Mouse (Mus musculus) CH12.LX (cell line): ENCODE data around the gene Lgr4. TPM values are rescaled to one million over a fixed set of nuclear protein-coding genes. Genes with fewer than 3 reads are reported as not detected.

Experiments
- DNase-seq: peaks from one replicate; pipeline ENCODE4 v3.0.0-alpha.2; 2013; ENCODE audit errors: extremely low read depth
- H3K27ac ChIP-seq: 2 replicates; pipeline ENCODE4 v1.5.1; 2012; ENCODE audit warnings: low read depth, mild to moderate bottlenecking, control low read depth, moderate library complexity; ENCODE audit not compliant: insufficient read depth
- H3K27me3 ChIP-seq: replicated peaks from 2 replicates; pipeline ENCODE3; 2012; ENCODE audit warnings: inconsistent platforms
- H3K36me3 ChIP-seq, 2 experiments: replicated peaks in 1 of 2; 2 replicates each; pipeline versions ENCODE3 to v1.6.1; 2012; ENCODE audit warnings: inconsistent platforms in 1 of 2, low read length in 1 of 2, mild to moderate bottlenecking in 1 of 2, mixed read lengths in 1 of 2, moderate library complexity in 1 of 2; ENCODE audit not compliant: control insufficient read depth in 1 of 2, insufficient read depth in 1 of 2
- H3K4me1 ChIP-seq, 2 experiments: 2 replicates each; pipeline ENCODE4 v1.6.1; 2012; ENCODE audit warnings: inconsistent platforms in 1 of 2, moderate library complexity in 1 of 2; ENCODE audit not compliant: insufficient read depth in 2 of 2, control insufficient read depth in 1 of 2
- H3K4me2 ChIP-seq: 2 replicates; pipeline ENCODE4 v1.6.1; 2012; ENCODE audit warnings: low read depth, mild to moderate bottlenecking, control low read depth; ENCODE audit not compliant: poor library complexity, insufficient read depth, severe bottlenecking
- H3K4me3 ChIP-seq, 3 experiments: fragments of 150-350 bp in 1 of 3; sonication (generic) in 1 of 3; replicated peaks in 1 of 3; 2 replicates each; pipeline versions ENCODE3 to v1.5.1; 2011 to 2012; ENCODE audit warnings: low read depth in 2 of 3, low read length in 2 of 3, mild to moderate bottlenecking in 2 of 3, moderate library complexity in 2 of 3, control low read depth in 1 of 3, improper control_type of control experiment in 1 of 3, inconsistent platforms in 1 of 3, mixed read lengths in 1 of 3; ENCODE audit not compliant: poor library complexity in 1 of 3
- H3K79me2 ChIP-seq: replicated peaks from 2 replicates; pipeline ENCODE4 v1.6.1; 2012; ENCODE audit warnings: mild to moderate bottlenecking, moderate library complexity; ENCODE audit not compliant: control insufficient read depth, poor library complexity, insufficient read depth, severe bottlenecking; ENCODE audit errors: extremely low read depth
- H3K9ac ChIP-seq: 2 replicates; pipeline ENCODE4 v1.6.1; 2012; ENCODE audit warnings: low read depth, mild to moderate bottlenecking, control low read depth, moderate library complexity; ENCODE audit not compliant: insufficient read depth
- H3K9me3 ChIP-seq: replicated peaks from 2 replicates; pipeline ENCODE3; 2012; ENCODE audit warnings: low read length, inconsistent platforms, mixed read lengths
- CTCF ChIP-seq, 2 experiments: IDR thresholded peaks in 1 of 2; conservative IDR thresholded peaks in 1 of 2; 2 replicates each; pipeline ENCODE4 v1.5.1; 2011 to 2012; ENCODE audit warnings: low read depth in 2 of 2, low read length in 2 of 2, improper control_type of control experiment in 1 of 2, inconsistent platforms in 1 of 2, mild to moderate bottlenecking in 1 of 2, moderate library complexity in 1 of 2
- ELF1 ChIP-seq: IDR thresholded peaks from 2 replicates; pipeline ENCODE4 v1.6.1; 2014; ENCODE audit warnings: low read depth, mild to moderate bottlenecking, inconsistent platforms, low read length, improper control_type of control experiment
- ETS1 ChIP-seq: conservative IDR thresholded peaks from 2 replicates; pipeline ENCODE4 v1.6.1; 2012; ENCODE audit warnings: low read depth, mild to moderate bottlenecking, inconsistent platforms, low read length, improper control_type of control experiment, moderate library complexity
- HCFC1 ChIP-seq: IDR thresholded peaks from 2 replicates; pipeline ENCODE4 v1.6.1; 2012; ENCODE audit warnings: low read depth, mild to moderate bottlenecking, inconsistent platforms, low read length, improper control_type of control experiment
- IRF4 ChIP-seq: IDR thresholded peaks from 2 replicates; pipeline ENCODE4 v1.6.1; 2014; ENCODE audit warnings: low read depth, mild to moderate bottlenecking, inconsistent platforms, low read length, improper control_type of control experiment
- JUN ChIP-seq: IDR thresholded peaks from 2 replicates; pipeline ENCODE4 v1.6.1; 2011; ENCODE audit warnings: low read depth, mild to moderate bottlenecking, low read length, improper control_type of control experiment, moderate library complexity; ENCODE audit not compliant: insufficient read depth
- MAFK ChIP-seq: IDR thresholded peaks from 2 replicates; pipeline ENCODE4 v1.6.1; 2011; ENCODE audit warnings: low read length, improper control_type of control experiment; ENCODE audit not compliant: insufficient replicate concordance
- MXI1 ChIP-seq: IDR thresholded peaks from 2 replicates; pipeline ENCODE4 v1.6.1; 2011; ENCODE audit warnings: mild to moderate bottlenecking, low read depth, low read length, improper control_type of control experiment
- NELFE ChIP-seq: IDR thresholded peaks from 2 replicates; pipeline ENCODE4 v1.6.1; 2011; ENCODE audit warnings: low read depth, low read length, improper control_type of control experiment
- NRF1 ChIP-seq: IDR thresholded peaks from 2 replicates; pipeline ENCODE4 v1.6.1; 2014; ENCODE audit warnings: low read depth, mild to moderate bottlenecking, inconsistent platforms, low read length, improper control_type of control experiment, moderate library complexity
- POLR2A ChIP-seq: IDR thresholded peaks from 2 replicates; pipeline ENCODE4 v1.6.1; 2011; ENCODE audit warnings: low read depth, mild to moderate bottlenecking, improper control_type of control experiment, low read length
- RAD21 ChIP-seq: IDR thresholded peaks from 2 replicates; pipeline ENCODE4 v1.6.1; 2011; ENCODE audit warnings: low read depth, mild to moderate bottlenecking, low read length, improper control_type of control experiment, moderate library complexity
- SIN3A ChIP-seq: IDR thresholded peaks from 2 replicates; pipeline ENCODE4 v1.6.1; 2012; ENCODE audit warnings: low read length, improper control_type of control experiment, inconsistent platforms
- TBP ChIP-seq: conservative IDR thresholded peaks from 2 replicates; pipeline ENCODE4 v1.6.1; 2011; ENCODE audit warnings: low read depth, low read length, improper control_type of control experiment
- TCF12 ChIP-seq: IDR thresholded peaks from 2 replicates; pipeline ENCODE4 v1.6.1; 2014; ENCODE audit warnings: low read depth, mild to moderate bottlenecking, inconsistent platforms, low read length, improper control_type of control experiment
- UBTF ChIP-seq: IDR thresholded peaks from 2 replicates; pipeline ENCODE4 v1.6.1; 2012; ENCODE audit warnings: low read depth, mild to moderate bottlenecking, inconsistent platforms, low read length, improper control_type of control experiment, moderate library complexity
- USF1 ChIP-seq: IDR thresholded peaks from 2 replicates; pipeline ENCODE4 v1.6.1; 2014; ENCODE audit warnings: low read depth, mild to moderate bottlenecking, inconsistent platforms, low read length, improper control_type of control experiment
- ZC3H11A ChIP-seq: IDR thresholded peaks from 2 replicates; pipeline ENCODE4 v1.6.1; 2012; ENCODE audit warnings: low read depth, mild to moderate bottlenecking, inconsistent platforms, low read length, improper control_type of control experiment
- ZKSCAN1 ChIP-seq: IDR thresholded peaks from 2 replicates; pipeline ENCODE4 v1.6.1; 2012; ENCODE audit warnings: low read depth, inconsistent platforms, low read length, improper control_type of control experiment, borderline replicate concordance
- ZMIZ1 ChIP-seq: IDR thresholded peaks from 2 replicates; pipeline ENCODE4 v1.6.1; 2012; ENCODE audit warnings: low read depth, mild to moderate bottlenecking, inconsistent platforms, low read length, improper control_type of control experiment
- ZNF384 ChIP-seq: IDR thresholded peaks from 2 replicates; pipeline ENCODE4 v1.6.1; 2012; ENCODE audit warnings: low read depth, low read length, improper control_type of control experiment, inconsistent platforms
- dilution Hi-C: fragments of 300-500 bp; cut with MboI; formaldehyde crosslinking; loops from 2 replicates; pipeline ENCODE4 v1.14.3; 2020; ENCODE audit warnings: low sequenced_read_pairs; ENCODE audit not compliant: extremely low pct_unique_long_range_greater_than_20kb, extremely low pct_ligation_motif_present
- in situ Hi-C: fragments of 300-500 bp; cut with MboI; formaldehyde crosslinking; loops from 3 replicates; pipeline ENCODE4 v1.14.3; 2019; ENCODE audit warnings: low sequenced_read_pairs, low pct_ligation_motif_present, low pct_unique_long_range_greater_than_20kb, mixed read lengths
- polyA plus RNA-seq: library from polyadenylated mRNA; unstranded; fragments of >175 nt; gene quantifications from 2 replicates; pipeline ENCODE4 v1.2.1, GENCODE M21; 2012; ENCODE audit warnings: low read depth; ENCODE audit not compliant: insufficient read length
- total RNA-seq, 2 experiments: library from RNA; depleted of rRNA; stranded (reverse); fragments of 300-350 nt in 1 of 2; fragments of >200 nt in 1 of 2; gene quantifications; 2 replicates each; pipeline ENCODE4 v1.2.3; 2012 to 2014

The Lgr4 gene
- total and polyA plus RNA-seq, 3 experiments, result 6.1 to 11.4 (median 6.9) TPM

DNA sequence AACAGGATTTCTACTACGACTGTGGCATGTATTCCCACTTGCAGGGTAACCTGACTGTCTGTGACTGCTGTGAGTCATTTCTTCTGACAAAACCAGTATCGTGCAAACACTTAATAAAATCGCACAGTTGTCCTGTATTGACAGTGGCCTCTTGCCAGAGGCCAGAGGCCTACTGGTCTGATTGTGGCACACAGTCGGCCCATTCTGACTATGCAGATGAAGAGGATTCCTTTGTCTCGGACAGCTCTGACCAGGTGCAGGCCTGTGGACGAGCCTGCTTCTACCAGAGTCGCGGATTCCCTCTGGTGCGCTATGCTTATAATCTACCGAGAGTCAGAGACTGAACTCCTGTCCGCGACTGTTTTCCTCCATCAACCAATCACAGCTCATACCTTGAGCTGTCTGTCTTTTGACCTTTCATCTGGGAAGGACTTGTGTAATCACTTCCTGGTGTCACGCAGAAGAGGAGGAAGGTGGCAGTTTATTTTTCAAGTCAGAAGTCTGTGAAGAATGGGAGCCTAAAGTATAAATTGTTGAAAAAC, 94.8 kb downstream of the Lgr4 start:
- in situ Hi-C loops, result no loop called here
- TF ChIP-seq ZMIZ1 (no peak), ETS1 (no peak), ZC3H11A (no peak), MXI1 (no peak), UBTF (no peak), POLR2A (no peak), USF1 (no peak), SIN3A (no peak), ZNF384 (no peak), HCFC1 (no peak), NRF1 (no peak), ZKSCAN1 (no peak), IRF4 (no peak), MAFK (no peak)

DNA sequence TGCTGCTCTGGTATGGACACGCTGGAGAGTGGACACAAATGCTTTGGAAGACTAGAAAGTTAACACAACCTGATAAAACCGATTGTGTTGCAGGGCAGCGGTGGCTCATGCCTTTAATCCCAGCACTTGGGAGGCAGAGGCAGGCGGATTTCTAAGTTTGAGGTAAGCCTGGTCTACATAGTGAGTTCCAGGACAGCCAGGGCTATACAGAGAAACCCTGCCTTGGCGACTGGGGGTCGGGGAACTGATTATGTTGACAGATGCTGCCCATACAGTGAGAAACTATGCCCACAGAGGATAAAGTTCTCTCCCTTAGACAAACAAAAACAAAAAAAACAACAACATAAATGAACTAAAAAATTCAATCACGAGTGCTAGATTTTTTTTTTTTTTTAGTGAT, 99.6 kb downstream of the Lgr4 start:
- peak overlapping the region; percentile 30; the same call in 1 of the 2 replicates for H3K9ac ChIP-seq
- dilution Hi-C loops, result no loop called here

More for the DNA sequence above, 94.8 kb downstream of the Lgr4 start:
- no peaks in the 10 kb centered on the region for H3K27me3 ChIP-seq
- H3K27ac ChIP-seq, result no peak overlapping the region
- no peaks in the 10 kb centered on the region for H3K9me3 ChIP-seq
- no peaks in the 10 kb centered on the region for H3K79me2 ChIP-seq
- no peak overlapping the region for H3K4me2 ChIP-seq
- no peak for DNase-seq
- no peak overlapping the region for H3K4me3 ChIP-seq
- H3K36me3 ChIP-seq, result peaks cover 0 to 33% of the 10 kb centered on the region in 2 experiments
- peaks cover 0 to 6% of the 10 kb centered on the region in 2 experiments; a peak in 2 of 4 replicates for H3K4me1 ChIP-seq
- dilution Hi-C loops, result no loop called here
- H3K9ac ChIP-seq, result no peak overlapping the region

More for the DNA sequence above, 99.6 kb downstream of the Lgr4 start:
- Histone ChIP-seq H3K4me1 (peaks cover 7 to 32% of the 10 kb centered on the region in 2 experiments; a peak in 3 of 4 replicates), H3K4me3 (peak overlapping the region; percentile 18 to 87 (median 83)), H3K36me3 (peaks cover 6 to 28% of the 10 kb centered on the region in 2 experiments), H3K79me2 (peaks cover 5% of the 10 kb centered on the region; the same call in 1 of the 2 replicates), H3K27me3 (no peaks in the 10 kb centered on the region), H3K4me2 (peak overlapping the region; percentile 77), H3K27ac (no peak overlapping the region), H3K9me3 (no peaks in the 10 kb centered on the region)
- TF ChIP-seq TCF12 (no peak), MAFK (no peak), MXI1 (no peak), RAD21 (no peak), USF1 (no peak), JUN (no peak), HCFC1 (no peak), ELF1 (no peak), NELFE (no peak), ZC3H11A (no peak), TBP (no peak), CTCF (conservative IDR thresholded peaks at IDR 0.05 in 1 of 2, IDR thresholded peaks at IDR 0.05 in 1 of 2; ENCODE audit: low read depth in 2 of 2, low read length in 2 of 2) (no peak), ZMIZ1 (no peak)
- in situ Hi-C loops, result no loop called here
- DNase-seq, result no peak
